Mouse (Mus musculus) intestine, embryonic 14.5 days (tissue): ENCODE data around the gene Upk1b. TPM values are rescaled to one million over a fixed set of nuclear protein-coding genes. Genes with fewer than 3 reads are reported as not detected.

Experiments
- ATAC-seq: fragments of 200-750 bp; cut with Nextera tagmentation; replicated peaks from 2 replicates; pipeline ENCODE4 v1.8.0; 2017; ENCODE audit warnings: low read depth, moderate number of reproducible peaks, moderate TSS enrichment, moderate library complexity; ENCODE audit not compliant: low FRiP score, low TSS enrichment
- DNase-seq: peaks from one replicate; pipeline ENCODE4 v3.0.0-alpha.2; 2018; ENCODE audit warnings: low spot score
- H3K27ac ChIP-seq: fragments of 300-500 bp; sonication (generic); 2 replicates; pipeline ENCODE4 v1.5.1; 2014; ENCODE audit warnings: low read depth, mild to moderate bottlenecking, control low read depth
- H3K27me3 ChIP-seq: fragments of 300-500 bp; sonication (generic); replicated peaks from 2 replicates; pipeline ENCODE4 v1.6.1; 2014; ENCODE audit warnings: low read length, control low read depth; ENCODE audit not compliant: control insufficient read depth, insufficient read depth
- H3K36me3 ChIP-seq: fragments of 300-500 bp; sonication (generic); 2 replicates; pipeline ENCODE4 v1.6.1; 2014; ENCODE audit warnings: low read length, control low read depth; ENCODE audit not compliant: control insufficient read depth, insufficient read depth
- H3K4me1 ChIP-seq: fragments of 300-500 bp; sonication (generic); replicated peaks from 2 replicates; pipeline ENCODE4 v1.6.1; 2014; ENCODE audit warnings: low read length, control low read depth, mixed read lengths; ENCODE audit not compliant: control insufficient read depth, insufficient read depth
- H3K4me2 ChIP-seq: fragments of 300-500 bp; sonication (generic); 2 replicates; pipeline ENCODE4 v1.6.1; 2014; ENCODE audit warnings: low read length
- H3K4me3 ChIP-seq: fragments of 300-500 bp; sonication (generic); 2 replicates; pipeline ENCODE4 v1.5.1; 2014; ENCODE audit warnings: low read depth, low read length, control low read depth, mixed read lengths
- H3K9ac ChIP-seq: fragments of 300-500 bp; sonication (generic); 2 replicates; pipeline ENCODE4 v1.6.1; 2014; ENCODE audit warnings: mild to moderate bottlenecking, low read length
- H3K9me3 ChIP-seq: fragments of 300-500 bp; sonication (generic); 2 replicates; pipeline ENCODE4 v1.6.1; 2016; ENCODE audit warnings: low read length, control low read depth; ENCODE audit not compliant: control insufficient read depth
- whole genome bisulfite sequencing: fragments of 180-500 bp; shearing (Covaris S2); extraction: QIAGEN DNeasy Blood & Tissue Kit; methylation state at CpG from one replicate; pipeline ENCODE4 v1.1.7; 2014; 5-methylcytosine and 5-hydroxymethylcytosine counted together
- polyA plus RNA-seq: library from polyadenylated mRNA; unstranded; fragments of >200 nt; fragmentation: Nextera tagmentation; extraction: Ambion mirVana; gene quantifications from 2 replicates; pipeline ENCODE4 v1.2.1, GENCODE M21; 2014

Gene Upk1b
- polyA plus RNA-seq, 1 experiment from 2014 or later: 26.6 TPM

GRCm38 (mm10) chr16:38724256-38724655, 75.9 kb downstream of the Upk1b start:
- H3K27ac ChIP-seq: no peak overlapping the region
- DNase-seq (peak; percentile 41), ATAC-seq (no peak)
- no peaks in the 10 kb centered on the region for H3K4me1 ChIP-seq
- H3K4me3 ChIP-seq: no peak overlapping the region
- no peaks in the 10 kb centered on the region for H3K27me3 ChIP-seq
- WGBS: 78% methylated on average over 8 of the region's 8 CpGs
- no peak overlapping the region for H3K4me2 ChIP-seq
- no peaks in the 10 kb centered on the region for H3K9me3 ChIP-seq
- no peaks in the 10 kb centered on the region for H3K36me3 ChIP-seq
- no peak overlapping the region for H3K9ac ChIP-seq

Other genes starting within 250 kb of the Upk1b start
- 97.9 and 117 TPM in 2 replicates for gene Tmem39a, start 241.6 kb downstream of the Upk1b start, polyA plus RNA-seq
- gene Arhgap31, start 87.1 kb downstream of the Upk1b start, polyA plus RNA-seq: 10.9 and 11.7 TPM in 2 replicates
- 30.6 and 34.4 TPM in 2 replicates for gene B4galt4, start 58.1 kb downstream of the Upk1b start, polyA plus RNA-seq
- not detected in 2 replicates for gene 4930435E12Rik, start 28.4 kb upstream of the Upk1b start, polyA plus RNA-seq
- gene Igsf11, start 92.3 kb upstream of the Upk1b start, polyA plus RNA-seq: 1.1 and 1.6 TPM in 2 replicates